ENCODE assay signal across 19 mouse cellular contexts in genomic region chr3:60424148-60424547, GRCm38 (mm10).
"Had no signal": no experiment of that assay in that cellular context is flagged by ENCODE, and none has a peak within 500 bp of the region (broad histone marks: within the 10 kb centered on the region; RNA-seq: fewer than 3 reads in every experiment).

No protein-coding gene starts in this region.

- H3K9ac ChIP-seq: limb, embryonic 13.5 days; liver, embryonic 14.5 days; liver, postnatal 0 days; lung, embryonic 15.5 days had no signal

- ATAC-seq: liver, postnatal 0 days had no signal

- H3K4me2 ChIP-seq: limb, embryonic 13.5 days; lung, embryonic 15.5 days; midbrain, embryonic 11.5 days had no signal

- H3K4me3 ChIP-seq: limb, embryonic 10.5 days; limb, embryonic 13.5 days; lung, embryonic 15.5 days; megakaryocyte, embryonic 14.5 days had no signal

- H3K27me3 ChIP-seq: limb, embryonic 13.5 days; lung, embryonic 15.5 days; megakaryocyte, embryonic 14.5 days had no signal

- H3K9me3 ChIP-seq: limb, embryonic 10.5 days; limb, embryonic 13.5 days; lung, embryonic 15.5 days; megakaryocyte, embryonic 14.5 days had no signal

- DNase-seq: kidney, adult 18-20 months; kidney, adult 9 months; kidney, postnatal 14 days; kidney, postnatal 4 days; liver; liver, postnatal 0 days; lung, postnatal 10 days; lung, postnatal 36 days; midbrain, embryonic 14.5 days; thymus, adult 2 months; thymus, postnatal 14 days; thymus, postnatal 4 days had no signal

- H3K27ac ChIP-seq: limb, embryonic 10.5 days; limb, embryonic 13.5 days; liver, embryonic 14.5 days; lung, embryonic 15.5 days; stomach, postnatal 0 days had no signal

- H3K4me1 ChIP-seq: limb, embryonic 10.5 days; limb, embryonic 13.5 days; lung, embryonic 15.5 days had no signal

- H3K36me3 ChIP-seq: limb, embryonic 10.5 days; limb, embryonic 13.5 days; lung, embryonic 15.5 days had no signal
